Mouse (Mus musculus) forebrain, postnatal 0 days (tissue): ENCODE measurements at regions not wholly inside any gene's neighbourhood (a gene's known extent, or its start where the extent isn't known, plus 50 kb on each side); places are given as distances from the start of the nearest gene placed in this dataset.

ENCODE experiments used
- ATAC-seq: fragments of 200-750 bp; cut with Nextera tagmentation; 2 replicates; pipeline ENCODE4 v1.8.0; 2017; ENCODE audit warnings: mild to moderate bottlenecking, moderate library complexity
- DNase-seq: peaks from one replicate; pipeline ENCODE4 v3.0.0-alpha.2; 2015
- H3K27ac ChIP-seq: fragments of 300-500 bp; sonication (generic); 2 replicates; pipeline ENCODE4 v1.5.1; 2014; ENCODE audit warnings: low read depth, mild to moderate bottlenecking, antibody characterized with exemption, low read length, moderate library complexity, mixed read lengths
- H3K27me3 ChIP-seq: fragments of 300-500 bp; sonication (generic); 2 replicates; pipeline ENCODE4 v1.6.1; 2014; ENCODE audit warnings: mild to moderate bottlenecking, low read length, mixed read lengths; ENCODE audit not compliant: insufficient read depth
- H3K36me3 ChIP-seq: fragments of 300-500 bp; sonication (generic); 2 replicates; pipeline ENCODE4 v1.6.1; 2014; ENCODE audit warnings: mild to moderate bottlenecking, moderate library complexity; ENCODE audit not compliant: insufficient read depth
- H3K4me1 ChIP-seq: fragments of 300-500 bp; sonication (generic); 2 replicates; pipeline ENCODE4 v1.6.1; 2014; ENCODE audit warnings: antibody characterized with exemption; ENCODE audit not compliant: insufficient read depth
- H3K4me2 ChIP-seq: fragments of 300-500 bp; sonication (generic); 2 replicates; pipeline ENCODE4 v1.6.1; 2014; ENCODE audit warnings: low read depth, mild to moderate bottlenecking, moderate library complexity
- H3K4me3 ChIP-seq: fragments of 300-500 bp; sonication (generic); 2 replicates; pipeline ENCODE4 v1.5.1; 2014; ENCODE audit warnings: low read depth, low read length, mixed read lengths
- H3K9ac ChIP-seq: fragments of 300-500 bp; sonication (generic); 2 replicates; pipeline ENCODE4 v1.6.1; 2014; ENCODE audit warnings: mild to moderate bottlenecking
- H3K9me3 ChIP-seq: fragments of 300-500 bp; sonication (generic); 2 replicates; pipeline ENCODE4 v1.6.1; 2016; ENCODE audit warnings: low read length
- CTCF ChIP-seq: sonication (generic); IDR thresholded peaks from 2 replicates; pipeline ENCODE4 v1.5.1; 2016; ENCODE audit warnings: antibody characterized with exemption, control low read depth, low read depth
- WGBS: fragments of 180-500 bp; shearing (Covaris S2); extraction: QIAGEN DNeasy Blood & Tissue Kit; methylation state at CpG from one replicate; pipeline ENCODE4 v1.1.7; 2014; 5-methylcytosine and 5-hydroxymethylcytosine counted together

DNA sequence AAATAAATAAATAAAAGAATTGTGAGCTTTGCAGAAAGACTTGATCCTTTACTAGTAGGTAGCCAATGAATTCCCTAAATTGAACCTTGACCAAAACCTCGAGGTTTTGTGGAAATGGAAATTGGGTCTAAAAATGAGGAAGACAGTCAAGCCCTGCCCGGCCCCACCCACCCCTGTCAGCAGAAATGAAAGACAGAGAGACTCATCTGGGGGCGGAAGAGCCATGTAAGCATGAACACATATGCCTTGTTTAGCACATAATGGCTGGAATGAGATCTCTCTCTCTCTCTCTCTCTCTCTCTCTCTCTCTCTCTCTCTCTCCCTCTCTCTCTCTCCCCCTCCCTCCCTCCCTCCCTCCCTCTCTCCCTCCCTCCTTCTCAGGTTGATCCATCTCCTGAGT, 1451.3 kb upstream of the Gm6569 start:
- H3K9ac ChIP-seq = no peak overlapping the region
- no peaks in the 10 kb centered on the region for H3K36me3 ChIP-seq
- TF ChIP-seq CTCF = no peak
- no peaks in the 10 kb centered on the region for H3K9me3 ChIP-seq
- 38% methylated on average over 3 of the region's 3 CpGs for WGBS
- H3K4me2 ChIP-seq = no peak overlapping the region
- DNase-seq (no peak), ATAC-seq (no peak)
- no peaks in the 10 kb centered on the region for H3K27me3 ChIP-seq
- peaks cover 4% of the 10 kb centered on the region; the same call in 1 of the 2 replicates for H3K4me1 ChIP-seq
- no peak overlapping the region for H3K27ac ChIP-seq
- H3K4me3 ChIP-seq = no peak overlapping the region

DNA sequence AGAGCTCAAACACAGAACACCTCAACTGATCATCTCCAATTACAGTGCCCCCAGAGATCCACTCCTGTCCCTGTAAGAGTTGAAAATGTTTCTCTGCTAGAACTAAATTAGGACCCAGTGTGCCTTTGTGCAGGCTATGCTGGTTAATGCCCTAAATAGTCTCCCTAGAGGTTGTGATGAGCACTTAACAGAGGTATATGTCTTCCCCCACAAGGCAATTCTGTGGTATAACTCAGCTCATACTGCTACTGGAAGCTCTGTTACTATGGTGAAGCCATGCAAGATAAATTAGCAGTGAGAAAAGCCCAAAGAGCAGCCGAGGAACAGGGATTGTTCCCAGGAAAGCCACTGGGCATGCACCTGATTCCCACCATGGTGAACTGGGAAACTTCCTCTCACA, 1450.9 kb upstream of the Gm6569 start:
- Histone ChIP-seq H3K9ac (no peak overlapping the region), H3K4me3 (no peak overlapping the region), H3K36me3 (no peaks in the 10 kb centered on the region), H3K4me2 (no peak overlapping the region), H3K9me3 (no peaks in the 10 kb centered on the region), H3K27me3 (no peaks in the 10 kb centered on the region), H3K4me1 (peaks cover 4% of the 10 kb centered on the region; the same call in 1 of the 2 replicates), H3K27ac (no peak overlapping the region)
- DNase-seq (peak; percentile 26), ATAC-seq (peak; percentile 48)
- no peak for TF ChIP-seq CTCF
- 14% methylated on average over 1 of the region's 1 CpGs for WGBS

DNA sequence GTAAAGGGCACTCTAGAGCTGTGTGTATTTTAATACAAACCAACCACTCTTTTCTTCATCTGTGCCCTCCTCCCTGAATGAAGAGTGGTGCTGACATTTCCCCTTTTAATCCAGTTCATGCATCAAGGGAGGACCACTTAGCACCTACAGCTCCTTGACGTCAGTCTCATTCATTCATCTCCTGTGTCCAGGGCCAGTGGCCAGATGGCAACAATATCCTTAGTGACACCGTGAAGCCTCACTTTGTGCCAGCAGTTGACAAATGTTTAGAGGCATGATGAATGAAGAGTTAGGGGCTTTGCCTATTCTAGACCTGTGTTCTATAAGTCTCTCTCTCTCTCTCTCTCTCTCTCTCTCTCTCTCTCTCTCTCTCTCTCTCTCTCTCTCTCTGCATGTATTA, 1441.1 kb upstream of the Gm6569 start:
- Histone ChIP-seq H3K9ac (no peak overlapping the region), H3K27ac (no peak overlapping the region), H3K9me3 (no peaks in the 10 kb centered on the region), H3K27me3 (no peaks in the 10 kb centered on the region), H3K4me3 (no peak overlapping the region), H3K4me2 (no peak overlapping the region), H3K36me3 (no peaks in the 10 kb centered on the region), H3K4me1 (no peaks in the 10 kb centered on the region)
- ATAC-seq (no peak), DNase-seq (no peak)
- 39% methylated on average over 2 of the region's 2 CpGs for WGBS
- no peak for TF ChIP-seq CTCF

DNA sequence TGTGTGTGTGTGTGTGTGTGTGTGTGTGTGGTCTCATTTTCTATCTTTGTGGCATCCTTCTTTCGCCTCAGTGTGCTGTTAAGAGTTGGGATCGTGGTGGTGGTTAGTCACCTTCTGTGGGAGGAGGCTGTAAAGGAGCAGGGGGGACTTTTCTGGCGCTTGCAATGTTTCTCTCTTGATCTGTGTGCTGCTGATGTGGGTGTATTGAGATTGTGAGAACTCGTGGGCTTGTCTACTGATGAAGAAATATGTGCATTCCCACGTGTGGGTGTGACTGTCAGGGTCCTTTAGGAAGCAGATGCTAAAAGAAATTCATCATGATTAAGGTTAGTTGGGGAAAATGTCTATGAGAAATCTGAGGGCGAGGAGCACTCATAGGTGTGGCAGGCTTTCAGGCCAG, 1422.4 kb upstream of the Gm6569 start:
- ATAC-seq (no peak), DNase-seq (no peak)
- no peak for TF ChIP-seq CTCF

More for the DNA sequence above, 1422.4 kb upstream of the Gm6569 start:
- Histone ChIP-seq H3K9me3 (no peaks in the 10 kb centered on the region), H3K9ac (no peak overlapping the region), H3K27me3 (no peaks in the 10 kb centered on the region), H3K4me1 (no peaks in the 10 kb centered on the region), H3K36me3 (no peaks in the 10 kb centered on the region), H3K4me2 (no peak overlapping the region), H3K27ac (no peak overlapping the region), H3K4me3 (no peak overlapping the region)
- 82% methylated on average over 6 of the region's 6 CpGs for WGBS
